Mouse (Mus musculus): ENCODE results near the gene 1700015G11Rik.

The 1700015G11Rik gene

GRCm38 (mm10) chr7:52015628-52016027 is at the start of gene 1700015G11Rik:
Gene 1700015G11Rik (minus strand): TSS chr7:52015728.
- DNase-seq (ENCODE audit: low spot score in 2 of 2): no peak

GRCm38 (mm10) chr7:52056954-52057353 is 41.4 kb upstream of the 1700015G11Rik start:
- DNase-seq (ENCODE audit: low spot score in 2 of 2): no peak

- no peak for DNase-seq (ENCODE audit: low spot score in 2 of 2)
Observed at GRCm38 (mm10) chr7:52056274-52056673, 40.7 kb upstream of the 1700015G11Rik start.

GRCm38 (mm10) chr7:52055831-52056230 is 40.3 kb upstream of the 1700015G11Rik start:
- DNase-seq (ENCODE audit: low spot score in 2 of 2): no peak

GRCm38 (mm10) chr7:52037600-52038582 is 22.4 kb upstream of the 1700015G11Rik start:
- DNase-seq (ENCODE audit: low spot score in 2 of 2): no peak

- DNase-seq (ENCODE audit: low spot score in 2 of 2): no peak
Observed at GRCm38 (mm10) chr7:52024050-52024626, 8.6 kb upstream of the 1700015G11Rik start.

- no peak for DNase-seq (ENCODE audit: low spot score in 2 of 2)
Observed at GRCm38 (mm10) chr7:52022039-52022438, 6.5 kb upstream of the 1700015G11Rik start.

- no peak for DNase-seq (ENCODE audit: low spot score in 2 of 2)
Observed at GRCm38 (mm10) chr7:52015180-52015579, 348 bp downstream of the 1700015G11Rik start.

GRCm38 (mm10) chr7:52013457-52013856 is 2.1 kb downstream of the 1700015G11Rik start:
- no peak for DNase-seq (ENCODE audit: low spot score in 2 of 2)

GRCm38 (mm10) chr7:52007138-52007537 is 8.4 kb downstream of the 1700015G11Rik start:
- no peak for DNase-seq (ENCODE audit: low spot score in 2 of 2)

- DNase-seq (ENCODE audit: low spot score in 2 of 2): no peak
Observed at GRCm38 (mm10) chr7:52006296-52006630, 9.3 kb downstream of the 1700015G11Rik start.

GRCm38 (mm10) chr7:52005511-52006295 is 9.8 kb downstream of the 1700015G11Rik start, which contains the start of gene Svip:
Gene Svip (minus strand): TSS chr7:52006018.
- DNase-seq (ENCODE audit: low spot score in 2 of 2): peak; percentile 70 to 79

GRCm38 (mm10) chr7:51991020-51991419 is 24.5 kb downstream of the 1700015G11Rik start:
- DNase-seq (ENCODE audit: low spot score in 2 of 2): no peak

- no peak for DNase-seq (ENCODE audit: low spot score in 2 of 2)
Observed at GRCm38 (mm10) chr7:51986909-51987308, 28.6 kb downstream of the 1700015G11Rik start.

- DNase-seq (ENCODE audit: low spot score in 2 of 2): no peak
Observed at GRCm38 (mm10) chr7:51985763-51986162, 29.8 kb downstream of the 1700015G11Rik start.

GRCm38 (mm10) chr7:51982303-51982702 is 33.2 kb downstream of the 1700015G11Rik start:
- no peak for DNase-seq (ENCODE audit: low spot score in 2 of 2)

GRCm38 (mm10) chr7:51979271-51979670 is 36.3 kb downstream of the 1700015G11Rik start:
- no peak for DNase-seq (ENCODE audit: low spot score in 2 of 2)

GRCm38 (mm10) chr7:51975181-51975580 is 40.3 kb downstream of the 1700015G11Rik start:
- DNase-seq (ENCODE audit: low spot score in 2 of 2): no peak

- no peak for DNase-seq (ENCODE audit: low spot score in 2 of 2)
Observed at GRCm38 (mm10) chr7:51973526-51973925, 42.0 kb downstream of the 1700015G11Rik start.

- no peak for DNase-seq (ENCODE audit: low spot score in 2 of 2)
Observed at GRCm38 (mm10) chr7:51973091-51973490, 42.4 kb downstream of the 1700015G11Rik start.

- DNase-seq (ENCODE audit: low spot score in 2 of 2): peak in 1 of 2 experiments; percentile 8
Observed at GRCm38 (mm10) chr7:51972252-51972855, 43.2 kb downstream of the 1700015G11Rik start.

GRCm38 (mm10) chr7:51969379-51969778 is 46.1 kb downstream of the 1700015G11Rik start:
- DNase-seq (ENCODE audit: low spot score in 2 of 2): no peak

All from natural killer cell, adult 2 months (primary cell).